Mouse (Mus musculus) activated CD4-positive, CD25-positive, alpha-beta regulatory T cell (primary cell): ENCODE measurements around the gene Olfr198. TPM values are rescaled to one million over a fixed set of nuclear protein-coding genes. Genes with fewer than 3 reads are reported as not detected.

Experiments
- polyA plus RNA-seq, 2 experiments: library from polyadenylated mRNA; unstranded; fragments of 100-300 nt; shearing (Covaris generic); gene quantifications; one replicate each; pipeline ENCODE4 v1.2.1; 2017

Olfr198 gene
- not detected for polyA plus RNA-seq

GRCm38 (mm10) chr16:59203433-59203832 is at the start of gene Olfr198:
Olfr198 (minus strand) TSS chr16:59203533.

GRCm38 (mm10) chr16:59219667-59220066 is 16.3 kb upstream of the Olfr198 start, which contains the start of gene Olfr199:
Olfr199 (minus strand) TSS chr16:59219767.

GRCm38 (mm10) chr16:59170354-59170753 is 33.0 kb downstream of the Olfr198 start, which contains the start of gene Olfr196:
Olfr196 (minus strand) TSS chr16:59170454.

Other genes starting within 250 kb of the Olfr198 start
- not detected for gene Olfr183, start 208.2 kb downstream of the Olfr198 start, polyA plus RNA-seq
- gene Olfr186, start 173.2 kb downstream of the Olfr198 start, polyA plus RNA-seq, result not detected
- under 1 TPM in 1 of 2 experiments, not detected in 1; 0.47 TPM for gene Olfr187, start 163.8 kb downstream of the Olfr198 start, polyA plus RNA-seq
- gene Olfr190, start 125.5 kb downstream of the Olfr198 start, polyA plus RNA-seq, result not detected
- not detected for gene Olfr191, start 113.7 kb downstream of the Olfr198 start, polyA plus RNA-seq
- not detected for gene Olfr193, start 91.7 kb downstream of the Olfr198 start, polyA plus RNA-seq
- under 1 TPM in 1 of 2 experiments, not detected in 1; 0.08 TPM for gene Olfr194, start 82.5 kb downstream of the Olfr198 start, polyA plus RNA-seq
- gene Olfr195, start 56.5 kb downstream of the Olfr198 start, polyA plus RNA-seq, result not detected
- gene Olfr196, start 33.1 kb downstream of the Olfr198 start, polyA plus RNA-seq, result not detected
- gene Olfr199, start 16.2 kb upstream of the Olfr198 start, polyA plus RNA-seq, result not detected
- not detected for gene Olfr201, start 69.1 kb upstream of the Olfr198 start, polyA plus RNA-seq
- gene Olfr202, start 83.3 kb upstream of the Olfr198 start, polyA plus RNA-seq, result not detected
- not detected for gene Olfr203, start 95.3 kb upstream of the Olfr198 start, polyA plus RNA-seq
- gene Olfr204, start 114.7 kb upstream of the Olfr198 start, polyA plus RNA-seq, result under 1 TPM in 1 of 2 experiments, not detected in 1; 0.04 TPM
- not detected for gene Olfr205, start 127.6 kb upstream of the Olfr198 start, polyA plus RNA-seq
- gene Olfr206, start 145.7 kb upstream of the Olfr198 start, polyA plus RNA-seq, result not detected
- gene Olfr209, start 160.5 kb upstream of the Olfr198 start, polyA plus RNA-seq, result not detected
- not detected for gene Gabrr3, start 203.8 kb upstream of the Olfr198 start, polyA plus RNA-seq